Mouse (Mus musculus): Measurements from ENCODE around the gene Adgrd1. TPM values are rescaled to one million over a fixed set of nuclear protein-coding genes. Genes with fewer than 3 reads are reported as not detected.

Gene Adgrd1
- polyA plus RNA-seq, 1 experiment from 2014 or later, result 0.14 TPM

DNA sequence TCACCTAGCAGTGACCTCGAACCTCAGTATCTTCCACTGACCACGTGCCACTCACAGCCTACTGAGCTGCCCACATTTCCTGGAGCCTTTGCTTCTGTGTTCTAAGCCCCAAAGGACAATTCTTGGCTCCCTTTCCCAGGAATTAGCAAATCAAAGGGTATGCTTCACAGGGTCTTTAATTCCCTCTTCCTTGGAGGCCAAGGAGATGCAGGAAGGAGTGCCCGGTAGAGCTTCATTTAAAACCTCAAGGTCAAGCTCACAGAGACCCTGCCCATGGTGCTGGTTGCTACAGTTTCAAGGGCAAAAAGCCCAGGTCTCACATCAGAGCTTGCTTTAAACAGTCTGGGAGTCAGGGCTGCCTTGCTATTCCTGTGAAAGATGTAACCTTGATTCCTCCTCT, 145.7 kb downstream of the Adgrd1 start:
- Histone ChIP-seq H3K36me3 (ENCODE audit: control insufficient read depth, insufficient read depth, low read length) (no peaks in the 10 kb centered on the region), H3K4me3 (ENCODE audit: low read length) (no peak overlapping the region), H3K4me2 (ENCODE audit: low read length) (no peak overlapping the region), H3K27me3 (replicated peaks; ENCODE audit: control insufficient read depth, insufficient read depth, low read length) (no peaks in the 10 kb centered on the region), H3K9ac (ENCODE audit: low read depth, low read length) (no peak overlapping the region), H3K27ac (ENCODE audit: low read depth, low read length) (no peak overlapping the region), H3K9me3 (ENCODE audit: control insufficient read depth, low read length) (no peaks in the 10 kb centered on the region), H3K4me1 (ENCODE audit: control insufficient read depth, insufficient read depth, low read depth, low read length) (peaks cover 12% of the 10 kb centered on the region)
- no peak for ATAC-seq
- 48% methylated on average over 3 of the region's 3 CpGs for WGBS

DNA sequence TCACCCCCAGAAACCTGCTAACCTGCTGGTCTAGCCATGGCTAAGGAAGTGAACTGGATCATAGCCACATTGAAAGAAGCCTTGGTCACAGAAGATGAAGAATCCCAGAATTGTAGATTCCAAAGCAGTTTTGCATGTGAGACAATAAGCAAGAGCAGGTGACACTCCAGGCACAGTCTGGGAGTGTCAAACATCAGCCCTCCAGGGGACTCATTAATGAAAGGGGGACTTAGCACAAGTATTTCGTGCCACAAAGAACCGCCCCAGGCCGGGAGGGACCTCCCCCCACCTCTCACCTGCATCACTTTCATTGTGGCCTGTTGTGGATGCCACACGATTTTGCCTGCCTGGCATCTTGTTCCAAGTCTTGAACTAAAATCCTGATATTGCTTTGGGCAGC, 146.6 kb downstream of the Adgrd1 start:
- Histone ChIP-seq H3K9ac (ENCODE audit: low read depth, low read length) (no peak overlapping the region), H3K9me3 (ENCODE audit: control insufficient read depth, low read length) (no peaks in the 10 kb centered on the region), H3K36me3 (ENCODE audit: control insufficient read depth, insufficient read depth, low read length) (no peaks in the 10 kb centered on the region), H3K4me2 (ENCODE audit: low read length) (no peak overlapping the region), H3K4me1 (ENCODE audit: control insufficient read depth, insufficient read depth, low read depth, low read length) (peaks cover 12% of the 10 kb centered on the region), H3K4me3 (ENCODE audit: low read length) (no peak overlapping the region), H3K27me3 (replicated peaks; ENCODE audit: control insufficient read depth, insufficient read depth, low read length) (no peaks in the 10 kb centered on the region), H3K27ac (ENCODE audit: low read depth, low read length) (no peak overlapping the region)
- WGBS, result 59% methylated on average over 4 of the region's 4 CpGs
- ATAC-seq, result no peak

DNA sequence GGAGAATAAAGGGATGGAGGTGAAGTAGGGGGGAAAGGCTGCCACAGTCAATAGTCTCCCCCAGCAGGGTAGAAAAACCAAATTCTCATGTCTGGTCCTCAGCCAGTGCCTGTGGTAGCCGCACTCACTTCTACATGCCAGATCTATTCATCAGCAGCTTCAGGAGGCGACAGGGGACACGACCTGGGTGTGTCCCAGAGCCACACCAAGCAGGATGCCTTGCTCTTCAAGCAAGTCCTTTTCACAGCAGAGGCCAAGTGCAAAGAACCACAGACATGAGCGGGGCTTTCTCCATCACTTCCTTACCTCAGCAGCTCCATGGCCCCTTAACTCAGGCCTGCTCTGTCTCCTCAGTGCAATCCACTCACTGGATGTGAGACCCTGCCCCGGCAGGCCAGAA, 147.8 kb downstream of the Adgrd1 start:
- no peak overlapping the region for H3K27ac ChIP-seq (ENCODE audit: low read depth, low read length)
- H3K27me3 ChIP-seq (replicated peaks; ENCODE audit: control insufficient read depth, insufficient read depth, low read length), result no peaks in the 10 kb centered on the region
- ATAC-seq, result no peak
- H3K36me3 ChIP-seq (ENCODE audit: control insufficient read depth, insufficient read depth, low read length), result no peaks in the 10 kb centered on the region
- H3K4me1 ChIP-seq (ENCODE audit: control insufficient read depth, insufficient read depth, low read depth, low read length), result peaks cover 12% of the 10 kb centered on the region
- 52% methylated on average over 5 of the region's 5 CpGs for WGBS
- no peak overlapping the region for H3K9ac ChIP-seq (ENCODE audit: low read depth, low read length)
- no peak overlapping the region for H3K4me3 ChIP-seq (ENCODE audit: low read length)
- H3K4me2 ChIP-seq (ENCODE audit: low read length), result no peak overlapping the region
- H3K9me3 ChIP-seq (ENCODE audit: control insufficient read depth, low read length), result no peaks in the 10 kb centered on the region

DNA sequence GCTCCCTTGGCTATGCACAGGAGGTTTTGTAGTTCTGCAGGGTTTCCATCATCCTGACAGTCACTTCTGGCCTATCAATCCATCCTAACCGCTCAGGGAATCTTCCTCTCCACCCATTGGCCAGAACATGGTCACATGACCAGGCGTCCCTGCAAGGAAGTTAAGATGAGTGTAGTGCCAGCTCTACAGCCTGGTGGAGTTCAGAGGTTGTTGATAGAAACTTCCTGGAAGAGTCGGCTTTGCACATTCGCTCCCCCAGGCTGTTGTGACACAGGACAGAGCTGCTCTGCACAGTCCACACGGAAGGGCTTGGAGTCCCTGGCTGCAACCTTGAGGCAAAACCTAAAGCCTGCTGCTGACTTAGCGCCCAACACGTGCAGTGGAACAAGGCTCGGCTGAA, 152.5 kb downstream of the Adgrd1 start:
- H3K27me3 ChIP-seq (replicated peaks; ENCODE audit: control insufficient read depth, insufficient read depth, low read length), result no peaks in the 10 kb centered on the region
- no peak overlapping the region for H3K9ac ChIP-seq (ENCODE audit: low read depth, low read length)
- peaks cover 2% of the 10 kb centered on the region for H3K4me1 ChIP-seq (ENCODE audit: control insufficient read depth, insufficient read depth, low read depth, low read length)
- whole genome bisulfite sequencing, result 87% methylated on average over 8 of the region's 8 CpGs
- H3K36me3 ChIP-seq (ENCODE audit: control insufficient read depth, insufficient read depth, low read length), result no peaks in the 10 kb centered on the region
- no peaks in the 10 kb centered on the region for H3K9me3 ChIP-seq (ENCODE audit: control insufficient read depth, low read length)
- ATAC-seq, result no peak
- no peak overlapping the region for H3K4me3 ChIP-seq (ENCODE audit: low read length)
- no peak overlapping the region for H3K4me2 ChIP-seq (ENCODE audit: low read length)
- no peak overlapping the region for H3K27ac ChIP-seq (ENCODE audit: low read depth, low read length)

Other genes starting within 250 kb of the Adgrd1 start
- gene Rimbp2, start 143.3 kb upstream of the Adgrd1 start, polyA plus RNA-seq (2015; fragmentation: Nextera tagmentation; extraction: Ambion mirVana), result 4.7 and 6.4 TPM in 2 replicates
- gene Stx2, start 88.2 kb upstream of the Adgrd1 start, polyA plus RNA-seq (2015; fragmentation: Nextera tagmentation; extraction: Ambion mirVana), result 16.1 and 17.5 TPM in 2 replicates
- 326 and 333 TPM in 2 replicates for gene Ran, start 76.7 kb upstream of the Adgrd1 start, polyA plus RNA-seq (2015; fragmentation: Nextera tagmentation; extraction: Ambion mirVana)